Mouse (Mus musculus): Measurements from ENCODE around the gene Olfr282. TPM values are rescaled to one million over a fixed set of nuclear protein-coding genes. Genes with fewer than 3 reads are reported as not detected.

The Olfr282 gene
- polyA plus RNA-seq, 1 experiment, result not detected

DNA sequence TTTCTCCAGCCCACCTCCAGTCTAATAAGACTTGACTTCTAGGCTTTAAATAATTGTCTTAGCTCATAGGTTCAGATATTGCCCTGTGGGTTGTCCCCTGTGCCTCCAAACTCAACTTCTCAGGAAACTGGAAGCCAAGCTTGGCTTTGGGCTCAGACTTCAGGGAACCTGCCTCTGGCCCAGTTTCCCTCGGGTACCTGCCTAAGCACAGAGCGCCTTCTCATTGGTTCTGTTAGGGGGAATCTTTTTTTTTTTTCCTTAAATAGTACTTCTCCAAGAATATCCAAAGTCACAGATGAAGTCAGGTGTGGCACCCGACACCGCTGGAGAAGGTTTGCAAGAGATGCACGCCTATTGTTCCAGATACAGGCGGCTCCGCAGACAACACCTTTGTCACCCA is 21.3 kb downstream of the Olfr282 start, which contains the start of gene Olfr281:
Gene Olfr281, plus strand, starts transcription at position 301 of the 400 bp plus-strand sequence.
- Histone ChIP-seq H3K4me3 (no peak within 1 kb of the TSS), H3K27me3 (ENCODE audit: control insufficient read depth, insufficient read depth, insufficient read length) (peaks cover 53% of the 10 kb centered on the region), H3K4me2 (ENCODE audit: low read depth) (no peak within 1 kb of the TSS), H3ac (ENCODE audit: control insufficient read depth, insufficient read length) (no peak within 1 kb of the TSS), H3K79me2 (ENCODE audit: control insufficient read depth, insufficient read depth) (no peaks in the 10 kb centered on the region), H3K36me3 (ENCODE audit: control insufficient read depth, insufficient read depth) (no peaks in the 10 kb centered on the region)
- TF ChIP-seq TCF12 (IDR thresholded peaks at IDR 0.05; ENCODE audit: insufficient read depth, poor library complexity, severe bottlenecking) (no peak), POLR2AphosphoS2 (IDR thresholded peaks at IDR 0.05; ENCODE audit: insufficient read length, low read depth) (no peak), POLR2A (IDR thresholded peaks at IDR 0.05; ENCODE audit: insufficient read length, low read depth) (no peak), MYOD1 (IDR thresholded peaks at IDR 0.05; ENCODE audit: control insufficient read depth in 1 of 3, insufficient read length in 2 of 3, low read depth in 2 of 3) (no peak), E2F4 (IDR thresholded peaks at IDR 0.05; ENCODE audit: insufficient read depth) (no peak), MYOG (IDR thresholded peaks at IDR 0.05; ENCODE audit: control insufficient read depth in 1 of 3, insufficient read depth in 1 of 3, insufficient read length in 2 of 3, low read depth in 2 of 3) (no peak), MAX (IDR thresholded peaks at IDR 0.05; ENCODE audit: low read depth) (no peak), CEBPB (IDR thresholded peaks at IDR 0.05; ENCODE audit: insufficient read depth, poor library complexity, severe bottlenecking) (no peak), SRF (IDR thresholded peaks at IDR 0.05; ENCODE audit: control insufficient read depth, insufficient read length, low read depth) (no peak), TCF3 (IDR thresholded peaks at IDR 0.05; ENCODE audit: insufficient read length, low read depth) (no peak), REST (IDR thresholded peaks at IDR 0.05; ENCODE audit: insufficient read depth, insufficient read length) (no peak)

DNA sequence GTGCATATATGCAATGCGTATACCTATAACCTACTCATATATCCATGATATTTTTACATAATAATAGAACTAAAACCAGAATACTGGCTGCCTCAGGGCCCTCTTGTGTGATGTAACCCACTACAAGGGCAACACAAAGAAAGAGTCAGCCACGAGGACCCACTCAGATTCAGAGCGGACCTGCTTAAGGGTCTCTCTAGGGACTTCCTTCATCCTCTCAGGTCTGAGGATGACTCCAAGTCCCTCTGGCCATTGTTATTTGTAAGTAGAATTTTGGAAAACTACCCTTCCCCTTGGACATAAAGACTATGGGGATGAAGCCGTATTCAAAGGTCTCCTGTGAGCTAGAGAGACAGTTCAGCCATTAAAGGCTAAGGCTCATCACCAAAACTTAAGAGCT is 38.6 kb downstream of the Olfr282 start, which contains the start of gene OR5BS1P:
Gene OR5BS1P, plus strand, starts transcription at position 301 of the 400 bp plus-strand sequence.
- H3K27me3 ChIP-seq (ENCODE audit: control insufficient read depth, insufficient read depth, insufficient read length), result peaks cover 75% of the 10 kb centered on the region
- H3K36me3 ChIP-seq (ENCODE audit: control insufficient read depth, insufficient read depth), result no peaks in the 10 kb centered on the region
- H3K4me3 ChIP-seq, result no peak within 1 kb of the TSS
- H3K4me2 ChIP-seq (ENCODE audit: low read depth), result no peak within 1 kb of the TSS
- H3K79me2 ChIP-seq (ENCODE audit: control insufficient read depth, insufficient read depth), result no peaks in the 10 kb centered on the region
- TF ChIP-seq POLR2A (IDR thresholded peaks at IDR 0.05; ENCODE audit: insufficient read length, low read depth) (no peak), MAX (IDR thresholded peaks at IDR 0.05; ENCODE audit: low read depth) (no peak), E2F4 (IDR thresholded peaks at IDR 0.05; ENCODE audit: insufficient read depth) (no peak), TCF3 (IDR thresholded peaks at IDR 0.05; ENCODE audit: insufficient read length, low read depth) (no peak), REST (IDR thresholded peaks at IDR 0.05; ENCODE audit: insufficient read depth, insufficient read length) (no peak), MYOG (IDR thresholded peaks at IDR 0.05; ENCODE audit: control insufficient read depth in 1 of 3, insufficient read depth in 1 of 3, insufficient read length in 2 of 3, low read depth in 2 of 3) (no peak), TCF12 (IDR thresholded peaks at IDR 0.05; ENCODE audit: insufficient read depth, poor library complexity, severe bottlenecking) (no peak), CEBPB (IDR thresholded peaks at IDR 0.05; ENCODE audit: insufficient read depth, poor library complexity, severe bottlenecking) (no peak), SRF (IDR thresholded peaks at IDR 0.05; ENCODE audit: control insufficient read depth, insufficient read length, low read depth) (no peak), USF1 (IDR thresholded peaks at IDR 0.05; ENCODE audit: low read depth) (no peak), MYOD1 (IDR thresholded peaks at IDR 0.05; ENCODE audit: control insufficient read depth in 1 of 3, insufficient read length in 2 of 3, low read depth in 2 of 3) (no peak), POLR2AphosphoS2 (IDR thresholded peaks at IDR 0.05; ENCODE audit: insufficient read length, low read depth) (no peak)
- no peak within 1 kb of the TSS for H3ac ChIP-seq (ENCODE audit: control insufficient read depth, insufficient read length)

GRCm38 (mm10) chr15:98471539-98471938 is 40.5 kb downstream of the Olfr282 start:
- no peak for TF ChIP-seq MYOG (IDR thresholded peaks at IDR 0.05; ENCODE audit: control insufficient read depth in 1 of 3, insufficient read depth in 1 of 3, insufficient read length in 2 of 3, low read depth in 2 of 3)
- no peak overlapping the region for H3K4me3 ChIP-seq
- peaks cover 79% of the 10 kb centered on the region for H3K27me3 ChIP-seq (ENCODE audit: control insufficient read depth, insufficient read depth, insufficient read length)
- no peaks in the 10 kb centered on the region for H3K36me3 ChIP-seq (ENCODE audit: control insufficient read depth, insufficient read depth)
- H3K4me2 ChIP-seq (ENCODE audit: low read depth), result no peak overlapping the region
- H3K79me2 ChIP-seq (ENCODE audit: control insufficient read depth, insufficient read depth), result no peaks in the 10 kb centered on the region
- no peak overlapping the region for H3ac ChIP-seq (ENCODE audit: control insufficient read depth, insufficient read length)

DNA sequence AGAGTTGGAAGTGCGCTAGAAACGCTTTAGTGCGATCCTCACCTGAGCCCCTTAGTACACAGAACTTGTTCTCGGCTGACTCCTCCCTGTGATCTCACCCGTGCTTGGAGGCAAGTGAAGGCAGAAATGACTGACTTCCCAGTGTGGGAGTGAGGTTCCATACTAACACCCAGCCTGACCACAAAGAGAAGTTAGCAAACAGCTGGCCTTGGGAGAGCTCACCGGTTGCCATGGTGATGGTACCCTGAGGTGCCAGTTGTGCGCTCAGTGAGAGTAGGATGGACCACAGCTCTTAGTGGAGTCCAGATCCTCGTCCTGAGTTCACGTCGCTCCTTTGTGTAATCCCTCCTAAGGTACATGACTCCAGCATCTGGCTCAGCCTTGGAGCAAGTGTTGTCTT is 43.9 kb downstream of the Olfr282 start:
- Histone ChIP-seq H3K79me2 (ENCODE audit: control insufficient read depth, insufficient read depth) (no peaks in the 10 kb centered on the region), H3K4me3 (no peak overlapping the region), H3ac (ENCODE audit: control insufficient read depth, insufficient read length) (no peak overlapping the region), H3K27me3 (ENCODE audit: control insufficient read depth, insufficient read depth, insufficient read length) (peaks cover 79% of the 10 kb centered on the region), H3K36me3 (ENCODE audit: control insufficient read depth, insufficient read depth) (no peaks in the 10 kb centered on the region), H3K4me2 (ENCODE audit: low read depth) (no peak overlapping the region)
- TF ChIP-seq MYOD1 (IDR thresholded peaks at IDR 0.05; ENCODE audit: control insufficient read depth in 1 of 3, insufficient read length in 2 of 3, low read depth in 2 of 3) (peak in 1 of 3 experiments; percentile 19), REST (IDR thresholded peaks at IDR 0.05; ENCODE audit: insufficient read depth, insufficient read length) (no peak), USF1 (IDR thresholded peaks at IDR 0.05; ENCODE audit: low read depth) (no peak), TCF12 (IDR thresholded peaks at IDR 0.05; ENCODE audit: insufficient read depth, poor library complexity, severe bottlenecking) (no peak)

- H3K4me3 ChIP-seq, result no peak overlapping the region
- H3K36me3 ChIP-seq (ENCODE audit: control insufficient read depth, insufficient read depth), result no peaks in the 10 kb centered on the region
- H3K27me3 ChIP-seq (ENCODE audit: control insufficient read depth, insufficient read depth, insufficient read length), result peaks cover 79% of the 10 kb centered on the region
- no peaks in the 10 kb centered on the region for H3K79me2 ChIP-seq (ENCODE audit: control insufficient read depth, insufficient read depth)
- no peak for TF ChIP-seq POLR2AphosphoS2 (IDR thresholded peaks at IDR 0.05; ENCODE audit: insufficient read length, low read depth)
- TF ChIP-seq TCF12 (IDR thresholded peaks at IDR 0.05; ENCODE audit: insufficient read depth, poor library complexity, severe bottlenecking), result no peak
- no peak for TF ChIP-seq POLR2A (IDR thresholded peaks at IDR 0.05; ENCODE audit: insufficient read length, low read depth)
- no peak for TF ChIP-seq SRF (IDR thresholded peaks at IDR 0.05; ENCODE audit: control insufficient read depth, insufficient read length, low read depth)
- TF ChIP-seq CEBPB (IDR thresholded peaks at IDR 0.05; ENCODE audit: insufficient read depth, poor library complexity, severe bottlenecking), result no peak
- no peak overlapping the region for H3ac ChIP-seq (ENCODE audit: control insufficient read depth, insufficient read length)
- no peak overlapping the region for H3K4me2 ChIP-seq (ENCODE audit: low read depth)
These were observed 44.4 kb downstream of the Olfr282 start for GRCm38 (mm10) chr15:98475382-98475781.
